Mouse (Mus musculus) G1E (cell line): ENCODE measurements around the gene Myo18a. TPM values are rescaled to one million over a fixed set of nuclear protein-coding genes. Genes with fewer than 3 reads are reported as not detected.
"Not testable (repeated sequence)": the region's sequence is repeated elsewhere in the genome, so short reads cannot be mapped to it uniquely, and the experiment has no call there.

Experiments
- ATAC-seq: 2 replicates; pipeline ENCODE4 v1.8.0; 2016; ENCODE audit warnings: mild to moderate bottlenecking; ENCODE audit not compliant: insufficient number of reproducible peaks, poor library complexity, low FRiP score, severe bottlenecking; ENCODE audit errors: extremely low read depth
- DNase-seq: peaks from one replicate; pipeline ENCODE4 v3.0.0; 2012; ENCODE audit warnings: low spot score
- H3K27me3 ChIP-seq: 2 replicates; pipeline ENCODE4 v1.6.1; 2012; ENCODE audit warnings: mild to moderate bottlenecking, low read length, inconsistent platforms; ENCODE audit not compliant: insufficient read depth
- H3K36me3 ChIP-seq: replicated peaks from 2 replicates; pipeline ENCODE3; 2012; ENCODE audit warnings: mild to moderate bottlenecking, inconsistent platforms
- H3K4me1 ChIP-seq: 2 replicates; pipeline ENCODE4 v1.6.1; 2012; ENCODE audit warnings: low read depth, low read length, inconsistent platforms, mixed read lengths; ENCODE audit not compliant: insufficient read depth
- H3K4me3 ChIP-seq: 2 replicates; pipeline ENCODE4 v1.5.1; 2012; ENCODE audit warnings: low read depth, mild to moderate bottlenecking, inconsistent platforms, low read length, moderate library complexity, mixed read lengths
- H3K9me3 ChIP-seq: replicated peaks from 2 replicates; pipeline ENCODE4 v1.6.1; 2012; ENCODE audit warnings: inconsistent platforms
- CTCF ChIP-seq: IDR thresholded peaks from 2 replicates; pipeline ENCODE4 v1.5.1; 2012; ENCODE audit warnings: low read depth, low read length, inconsistent platforms, mixed read lengths
- GATA1 ChIP-seq: IDR thresholded peaks from 2 replicates; pipeline ENCODE4 v1.6.1; 2012; ENCODE audit warnings: borderline replicate concordance, low read length, inconsistent platforms, mixed read lengths
- GATA2 ChIP-seq: IDR thresholded peaks from 2 replicates; pipeline ENCODE4 v1.6.1; 2012; ENCODE audit warnings: low read depth, low read length, inconsistent platforms, borderline replicate concordance
- POLR2AphosphoS5 ChIP-seq: IDR thresholded peaks from 2 replicates; pipeline ENCODE4 v1.6.1; 2012; ENCODE audit warnings: low read depth, low read length, inconsistent platforms; ENCODE audit not compliant: insufficient replicate concordance
- TAL1 ChIP-seq: conservative IDR thresholded peaks from 2 replicates; pipeline ENCODE4 v1.6.1; 2012; ENCODE audit warnings: low read depth, low read length, inconsistent platforms, mixed read lengths
- polyA plus RNA-seq: library from polyadenylated mRNA; stranded (reverse); fragments of >175 nt; gene quantifications from 2 replicates; pipeline ENCODE4 v1.2.3, GENCODE M21; 2012
- total RNA-seq, 2 experiments: library from RNA; stranded (forward) in 1 of 2; stranded (reverse) in 1 of 2; fragments of 200-1000 nt in 1 of 2; fragments of >200 nt in 1 of 2; fragmentation: Nextera tagmentation in 1 of 2; gene quantifications; 2 replicates each; pipeline ENCODE4 v1.2.3; 2014 to 2017

Gene Myo18a
- total and polyA plus RNA-seq, 3 experiments = 32.7 to 59.4 (median 53.1) TPM

- Histone ChIP-seq H3K4me1 (peaks cover 2% of the 10 kb centered on the region; the same call in 1 of the 2 replicates), H3K36me3 (no peaks in the 10 kb centered on the region), H3K4me3 (no peak overlapping the region), H3K9me3 (no peaks in the 10 kb centered on the region), H3K27me3 (peaks cover 33% of the 10 kb centered on the region)
- no peak for TF ChIP-seq GATA1
- no peak for TF ChIP-seq CTCF
- no peak for TF ChIP-seq GATA2
- TF ChIP-seq POLR2AphosphoS5 = no peak
- no peak for TF ChIP-seq TAL1
- DNase-seq (no peak), ATAC-seq (no peak)
Observed at GRCm38 (mm10) chr11:77728587-77728986, 34.5 kb upstream of the Myo18a start.

- H3K36me3 ChIP-seq = no peaks in the 10 kb centered on the region
- peak; percentile 62 for TF ChIP-seq CTCF
- TF ChIP-seq GATA2 = no peak
- no peaks in the 10 kb centered on the region for H3K9me3 ChIP-seq
- peaks cover 26% of the 10 kb centered on the region for H3K27me3 ChIP-seq
- H3K4me3 ChIP-seq = no peak overlapping the region
- ATAC-seq (no peak; the same call in 1 of the 2 replicates), DNase-seq (peak; percentile 13)
- H3K4me1 ChIP-seq = peaks cover 3% of the 10 kb centered on the region; the same call in 1 of the 2 replicates
Observed at GRCm38 (mm10) chr11:77737289-77737688, 25.8 kb upstream of the Myo18a start.

GRCm38 (mm10) chr11:77738555-77738954 is 24.5 kb upstream of the Myo18a start:
- no peak for DNase-seq
- ATAC-seq = no peak
- Histone ChIP-seq H3K36me3 (no peaks in the 10 kb centered on the region), H3K27me3 (peaks cover 19% of the 10 kb centered on the region), H3K4me3 (no peak overlapping the region), H3K4me1 (peaks cover 2% of the 10 kb centered on the region; the same call in 1 of the 2 replicates), H3K9me3 (no peaks in the 10 kb centered on the region)
- no peak for TF ChIP-seq GATA2
- TF ChIP-seq POLR2AphosphoS5 = no peak
- TF ChIP-seq TAL1 = no peak
- no peak for TF ChIP-seq CTCF
- no peak for TF ChIP-seq GATA1

- Histone ChIP-seq H3K4me1 (peaks cover 4% of the 10 kb centered on the region; the same call in 1 of the 2 replicates), H3K4me3 (no peak overlapping the region), H3K9me3 (no peaks in the 10 kb centered on the region), H3K27me3 (peaks cover 32% of the 10 kb centered on the region), H3K36me3 (no peaks in the 10 kb centered on the region)
- DNase-seq (no peak), ATAC-seq (no peak)
- TF ChIP-seq GATA1 (no peak), GATA2 (no peak), CTCF (no peak), TAL1 (no peak), POLR2AphosphoS5 (no peak)
Observed at GRCm38 (mm10) chr11:77743966-77744365, 19.1 kb upstream of the Myo18a start.

GRCm38 (mm10) chr11:77746652-77747051 is 16.4 kb upstream of the Myo18a start:
- Histone ChIP-seq H3K9me3 (no peaks in the 10 kb centered on the region), H3K4me1 (peaks cover 4% of the 10 kb centered on the region; the same call in 1 of the 2 replicates), H3K36me3 (no peaks in the 10 kb centered on the region), H3K4me3 (no peak overlapping the region), H3K27me3 (peaks cover 48% of the 10 kb centered on the region)
- TF ChIP-seq GATA1 (no peak), TAL1 (no peak), POLR2AphosphoS5 (no peak), CTCF (no peak), GATA2 (no peak)
- no peak for ATAC-seq
- DNase-seq = no peak

GRCm38 (mm10) chr11:77747103-77747502 is 15.9 kb upstream of the Myo18a start:
- H3K4me1 ChIP-seq, DNase-seq: not testable (repeated sequence)

GRCm38 (mm10) chr11:77748996-77749395 is 14.1 kb upstream of the Myo18a start:
- H3K4me1 ChIP-seq = peaks cover 4% of the 10 kb centered on the region; the same call in 1 of the 2 replicates
- TF ChIP-seq TAL1 (no peak), POLR2AphosphoS5 (no peak), GATA1 (no peak), CTCF (no peak), GATA2 (no peak)
- H3K9me3 ChIP-seq = no peaks in the 10 kb centered on the region
- peaks cover 68% of the 10 kb centered on the region for H3K27me3 ChIP-seq
- H3K4me3 ChIP-seq = no peak overlapping the region
- DNase-seq = no peak
- no peaks in the 10 kb centered on the region for H3K36me3 ChIP-seq
- no peak for ATAC-seq

More at GRCm38 (mm10) chr11:77747103-77747502, 15.9 kb upstream of the Myo18a start:
- H3K27me3 ChIP-seq = peaks cover 50% of the 10 kb centered on the region
- ATAC-seq, H3K9me3 ChIP-seq, H3K36me3 ChIP-seq, H3K4me3 ChIP-seq: not testable (repeated sequence)
